ENCODE assay signal across 8 mouse cellular contexts in the genomic region with DNA sequence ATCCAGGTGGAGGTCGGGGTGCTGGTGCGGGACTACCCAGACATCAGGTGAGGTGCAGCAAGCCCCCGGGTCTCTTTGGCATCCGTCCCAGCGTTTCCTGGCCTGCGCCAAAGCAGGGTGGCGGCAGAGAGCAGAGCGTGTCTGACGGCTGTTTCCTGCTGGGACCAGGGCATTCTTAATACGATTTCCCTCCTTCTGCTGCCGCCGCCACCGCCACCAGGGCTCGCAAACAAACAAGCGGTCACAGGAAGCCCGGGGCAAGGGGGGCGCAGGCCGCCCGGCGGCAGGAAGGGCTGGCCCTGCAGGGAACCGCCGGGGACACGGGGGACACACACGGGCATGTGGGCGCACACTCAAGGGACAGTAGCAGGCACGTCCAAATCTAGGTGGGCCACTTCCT. TPM values are rescaled to one million over a fixed set of nuclear protein-coding genes. Genes with fewer than 3 reads are reported as not detected.
A peak's percentile ranks its signal among the peaks of the same experiment; 100 is the strongest.
DNase-seq lines count a peak whose midpoint lies in the region; ATAC-seq and TF ChIP-seq lines count a peak whose summit lies in the region.

No protein-coding gene starts in this region.

- DNase-seq in heart, adult 11 months: peak; percentile 97
- no peak for DNase-seq in heart, adult 8-10 months (ENCODE audit: low spot score)
- peak; percentile 29 for DNase-seq in forebrain, embryonic 14.5 days (ENCODE audit: low spot score)
- DNase-seq in hindbrain, postnatal 0 days (ENCODE audit: low spot score): peak; percentile 21
- DNase-seq in ovary, postnatal 14 days (ENCODE audit: low spot score): no peak
- DNase-seq in left cerebral cortex, adult 11 months (ENCODE audit: low spot score): no peak

- no peaks in the 10 kb centered on the region for H3K9me3 ChIP-seq in forebrain, embryonic 14.5 days (replicated peaks; ENCODE audit: control insufficient read depth, low read length)
- no peaks in the 10 kb centered on the region for H3K9me3 ChIP-seq in hindbrain, postnatal 0 days (ENCODE audit: low read length)
- no peaks in the 10 kb centered on the region for H3K9me3 ChIP-seq in liver, embryonic 12.5 days (replicated peaks)
- no peaks in the 10 kb centered on the region for H3K9me3 ChIP-seq in midbrain, embryonic 16.5 days (replicated peaks; ENCODE audit: control insufficient read depth, low read length, poor library complexity, severe bottlenecking)

- no peaks in the 10 kb centered on the region for H3K36me3 ChIP-seq in forebrain, embryonic 14.5 days (ENCODE audit: control insufficient read depth, insufficient read depth, low read length)
- no peaks in the 10 kb centered on the region for H3K36me3 ChIP-seq in hindbrain, postnatal 0 days (ENCODE audit: insufficient read depth, low read length)
- H3K36me3 ChIP-seq in liver, embryonic 12.5 days: no peaks in the 10 kb centered on the region
- no peaks in the 10 kb centered on the region for H3K36me3 ChIP-seq in midbrain, embryonic 16.5 days (ENCODE audit: control insufficient read depth, insufficient read depth, low read length)

- peak; percentile 50 for TF ChIP-seq CTCF in hindbrain, postnatal 0 days (IDR thresholded peaks at IDR 0.05; ENCODE audit: low read depth)

- no peak for ATAC-seq in forebrain, embryonic 14.5 days
- ATAC-seq in hindbrain, postnatal 0 days: no peak
- no peak for ATAC-seq in liver, embryonic 12.5 days
- no peak for ATAC-seq in midbrain, embryonic 16.5 days

- no peak overlapping the region for H3K27ac ChIP-seq in forebrain, embryonic 14.5 days (ENCODE audit: low read depth, low read length)
- no peak overlapping the region for H3K27ac ChIP-seq in hindbrain, postnatal 0 days
- no peak overlapping the region for H3K27ac ChIP-seq in liver, embryonic 12.5 days
- H3K27ac ChIP-seq in midbrain, embryonic 16.5 days (ENCODE audit: low read length): no peak overlapping the region

- H3K9ac ChIP-seq in forebrain, embryonic 14.5 days (ENCODE audit: low read length): peak overlapping the region; percentile 29; the same call in 1 of the 2 replicates
- H3K9ac ChIP-seq in hindbrain, postnatal 0 days (replicated peaks; ENCODE audit: low read length): no peak overlapping the region
- no peak overlapping the region for H3K9ac ChIP-seq in liver, embryonic 12.5 days
- H3K9ac ChIP-seq in midbrain, embryonic 16.5 days (ENCODE audit: low read depth, low read length): no peak overlapping the region; the same call in 1 of the 2 replicates

- H3K4me1 ChIP-seq in forebrain, embryonic 14.5 days (ENCODE audit: control insufficient read depth, insufficient read depth, low read length): no peaks in the 10 kb centered on the region
- H3K4me1 ChIP-seq in hindbrain, postnatal 0 days (ENCODE audit: insufficient read depth, low read length): no peaks in the 10 kb centered on the region
- peaks cover 19% of the 10 kb centered on the region for H3K4me1 ChIP-seq in liver, embryonic 12.5 days
- H3K4me1 ChIP-seq in midbrain, embryonic 16.5 days (ENCODE audit: control insufficient read depth, insufficient read depth, low read length): peaks cover 4% of the 10 kb centered on the region

- H3K4me2 ChIP-seq in forebrain, embryonic 14.5 days (ENCODE audit: low read length): peak overlapping the region; percentile 34
- peak overlapping the region; percentile 27 for H3K4me2 ChIP-seq in hindbrain, postnatal 0 days (ENCODE audit: low read depth, low read length)
- H3K4me2 ChIP-seq in liver, embryonic 12.5 days: peak overlapping the region; percentile 36
- H3K4me2 ChIP-seq in midbrain, embryonic 16.5 days (ENCODE audit: low read length): peak overlapping the region; percentile 39

- H3K27me3 ChIP-seq in forebrain, embryonic 14.5 days (replicated peaks; ENCODE audit: control insufficient read depth, insufficient read depth, low read length): peaks cover 47% of the 10 kb centered on the region
- H3K27me3 ChIP-seq in hindbrain, postnatal 0 days (ENCODE audit: insufficient read depth, low read length): peaks cover 31% of the 10 kb centered on the region
- H3K27me3 ChIP-seq in liver, embryonic 12.5 days (replicated peaks): peaks cover 39% of the 10 kb centered on the region
- H3K27me3 ChIP-seq in midbrain, embryonic 16.5 days (ENCODE audit: control insufficient read depth, insufficient read depth, low read depth, low read length): peaks cover 43% of the 10 kb centered on the region

- WGBS in forebrain, embryonic 14.5 days: 2% methylated on average over 26 of the region's 26 CpGs
- WGBS in hindbrain, postnatal 0 days: under 1% methylated on average over 26 of the region's 26 CpGs
- WGBS in liver, embryonic 12.5 days (ENCODE audit: insufficient replicate concordance): 46% methylated on average over 25 of the region's 26 CpGs
- 1% methylated on average over 25 of the region's 26 CpGs for WGBS in midbrain, embryonic 16.5 days

- no peak overlapping the region for H3K4me3 ChIP-seq in forebrain, embryonic 14.5 days (ENCODE audit: low read depth, low read length)
- H3K4me3 ChIP-seq in hindbrain, postnatal 0 days (ENCODE audit: low read length): 0 out of 2 replicates have a peak overlapping the region, but pooled peaks have one; percentile 8
- H3K4me3 ChIP-seq in liver, embryonic 12.5 days: 0 out of 2 replicates have a peak overlapping the region, but pooled peaks have one; percentile 1
- no peak overlapping the region for H3K4me3 ChIP-seq in midbrain, embryonic 16.5 days (ENCODE audit: low read depth, low read length)

RNA-seq across cellular contexts. Expression of a gene that starts 16.4 kb away (rescaled TPM):
- 1 to 10 TPM; 2.2 to 3.1 (median 3.0) TPM for total RNA-seq in heart, adult 8-10 months (2022)
- polyA plus RNA-seq in forebrain, embryonic 14.5 days (2014; fragmentation: Nextera tagmentation; extraction: Ambion mirVana): 2.1 and 2.3 TPM in 2 replicates
- total RNA-seq in hindbrain, postnatal 0 days (2014; rRNA removed): 18.8 and 22.4 TPM in 2 replicates
- polyA plus RNA-seq in hindbrain, postnatal 0 days (2015; fragmentation: Nextera tagmentation; extraction: Ambion mirVana): 3.8 and 4.3 TPM in 2 replicates
- polyA plus RNA-seq in liver, embryonic 12.5 days (2016; fragmentation: Nextera tagmentation; extraction: Ambion mirVana): 2.1 TPM in 2 replicates
- polyA plus RNA-seq in midbrain, embryonic 16.5 days (2015; fragmentation: Nextera tagmentation; extraction: Ambion mirVana): 3.9 and 4.2 TPM in 2 replicates

RNA-seq across cellular contexts. Expression of a gene that starts 16.5 kb away (rescaled TPM):
- 10 to 100 TPM; 36.3 to 44.7 (median 37.2) TPM for total RNA-seq in heart, adult 8-10 months (2022)
- 34.2 and 42.5 TPM in 2 replicates for polyA plus RNA-seq in forebrain, embryonic 14.5 days (2014; fragmentation: Nextera tagmentation; extraction: Ambion mirVana)
- 26.4 and 46.5 TPM in 2 replicates for total RNA-seq in hindbrain, postnatal 0 days (2014; rRNA removed)
- 42.8 and 44.3 TPM in 2 replicates for polyA plus RNA-seq in hindbrain, postnatal 0 days (2015; fragmentation: Nextera tagmentation; extraction: Ambion mirVana)
- polyA plus RNA-seq in liver, embryonic 12.5 days (2016; fragmentation: Nextera tagmentation; extraction: Ambion mirVana): 68.4 and 68.6 TPM in 2 replicates
- 30.5 and 31.9 TPM in 2 replicates for polyA plus RNA-seq in midbrain, embryonic 16.5 days (2015; fragmentation: Nextera tagmentation; extraction: Ambion mirVana)

RNA-seq across cellular contexts. Expression of a gene that starts 25.9 kb away (rescaled TPM):
- not detected for total RNA-seq in heart, adult 8-10 months (2022)
- polyA plus RNA-seq in forebrain, embryonic 14.5 days (2014; fragmentation: Nextera tagmentation; extraction: Ambion mirVana): 0.36 and 0.57 TPM in 2 replicates
- total RNA-seq in hindbrain, postnatal 0 days (2014; rRNA removed): 1.9 and 4.4 TPM in 2 replicates
- 1.3 TPM in 2 replicates for polyA plus RNA-seq in hindbrain, postnatal 0 days (2015; fragmentation: Nextera tagmentation; extraction: Ambion mirVana)
- polyA plus RNA-seq in liver, embryonic 12.5 days (2016; fragmentation: Nextera tagmentation; extraction: Ambion mirVana): not detected in 2 replicates
- 0.88 and 0.92 TPM in 2 replicates for polyA plus RNA-seq in midbrain, embryonic 16.5 days (2015; fragmentation: Nextera tagmentation; extraction: Ambion mirVana)

RNA-seq across cellular contexts. Expression of a gene that starts 28.6 kb away (rescaled TPM):
- total RNA-seq in heart, adult 8-10 months (2022): 1 to 10 TPM in 3 of 4 experiments, under 1 TPM in 1; 0.94 to 1.5 (median 1.1) TPM
- 0.16 and 0.25 TPM in 2 replicates for polyA plus RNA-seq in forebrain, embryonic 14.5 days (2014; fragmentation: Nextera tagmentation; extraction: Ambion mirVana)
- 0.61 and 1.3 TPM in 2 replicates for total RNA-seq in hindbrain, postnatal 0 days (2014; rRNA removed)
- 2.0 and 2.3 TPM in 2 replicates for polyA plus RNA-seq in hindbrain, postnatal 0 days (2015; fragmentation: Nextera tagmentation; extraction: Ambion mirVana)
- polyA plus RNA-seq in liver, embryonic 12.5 days (2016; fragmentation: Nextera tagmentation; extraction: Ambion mirVana): 3.6 and 3.9 TPM in 2 replicates
- 0.12 and 0.45 TPM in 2 replicates for polyA plus RNA-seq in midbrain, embryonic 16.5 days (2015; fragmentation: Nextera tagmentation; extraction: Ambion mirVana)

RNA-seq across cellular contexts. Expression of a gene that starts 33.1 kb away (rescaled TPM):
- 10 to 100 TPM; 22.8 to 26.4 (median 24.3) TPM for total RNA-seq in heart, adult 8-10 months (2022)
- polyA plus RNA-seq in forebrain, embryonic 14.5 days (2014; fragmentation: Nextera tagmentation; extraction: Ambion mirVana): 9.2 and 13.0 TPM in 2 replicates
- 60.3 and 60.5 TPM in 2 replicates for total RNA-seq in hindbrain, postnatal 0 days (2014; rRNA removed)
- polyA plus RNA-seq in hindbrain, postnatal 0 days (2015; fragmentation: Nextera tagmentation; extraction: Ambion mirVana): 16.2 and 18.1 TPM in 2 replicates
- polyA plus RNA-seq in liver, embryonic 12.5 days (2016; fragmentation: Nextera tagmentation; extraction: Ambion mirVana): 3.8 and 4.2 TPM in 2 replicates
- 14.8 and 16.2 TPM in 2 replicates for polyA plus RNA-seq in midbrain, embryonic 16.5 days (2015; fragmentation: Nextera tagmentation; extraction: Ambion mirVana)

Comparison
In these comparisons a context has a peak if more than half of its experiments do, and no peak if none do; other contexts are left out.
1. DNase-seq: peak in heart, adult 11 months (single experiment), forebrain, embryonic 14.5 days (single experiment) and hindbrain, postnatal 0 days (single experiment); none in heart, adult 8-10 months (single experiment), ovary, postnatal 14 days (single experiment) and left cerebral cortex, adult 11 months (single experiment).
2. H3K4me3 ChIP-seq: peak in hindbrain, postnatal 0 days (single experiment) and liver, embryonic 12.5 days (single experiment); none in forebrain, embryonic 14.5 days (single experiment) and midbrain, embryonic 16.5 days (single experiment).
3. Peak in every context shown above with its lines, with median percentiles within 50 percentile points of each other: H3K4me2 ChIP-seq.